Mouse (Mus musculus): ENCODE measurements around the gene Tmem198. TPM values are rescaled to one million over a fixed set of nuclear protein-coding genes. Genes with fewer than 3 reads are reported as not detected.

Gene Tmem198
- not detected for polyA plus RNA-seq (2014; fragmentation: Illumina TruSeq; extraction: RNeasy Lipid Tissue Mini Kit (QIAGEN cat#74804); ENCODE audit: low read depth, low replicate concordance)

DNA sequence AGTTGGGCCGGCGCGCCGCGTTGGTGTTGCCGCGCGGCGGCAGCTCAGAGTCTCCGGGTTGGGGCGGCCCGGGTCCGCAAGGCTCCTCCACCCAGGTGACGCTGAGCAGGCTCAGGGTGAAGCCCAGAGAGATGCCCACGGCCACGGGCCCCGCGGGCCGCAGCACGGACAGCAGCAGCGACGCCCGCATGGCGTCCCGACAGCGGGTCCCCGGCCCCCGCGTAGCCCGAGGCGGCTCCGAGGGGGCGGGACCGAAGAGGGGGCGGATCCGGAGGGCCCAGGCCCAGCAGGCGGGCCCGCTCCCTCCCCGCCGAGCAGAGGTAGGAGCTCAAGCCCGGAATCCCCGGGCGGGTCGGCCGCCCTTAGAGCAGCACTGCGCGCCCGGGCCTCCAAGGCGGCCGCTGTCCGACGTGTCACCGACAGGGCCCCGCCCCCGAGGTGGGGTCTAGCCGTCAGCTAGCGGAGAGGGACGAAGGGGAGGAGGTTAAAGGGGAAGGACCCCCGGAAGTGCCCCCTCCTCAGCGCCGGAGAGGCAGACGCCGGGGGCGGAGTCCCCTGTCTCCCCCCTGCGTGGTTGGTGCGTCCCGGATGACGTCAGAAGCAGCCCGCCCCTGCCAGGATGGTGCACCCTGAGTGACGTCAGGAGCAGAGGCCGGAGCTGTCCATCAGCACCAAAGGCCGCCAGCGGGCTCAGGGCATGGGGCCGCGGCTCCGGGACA is at the start of gene Tmem198, which contains the start of gene Chpf:
Gene Tmem198 (plus strand): TSS at position 617 of the 719 bp plus-strand sequence.
Gene Chpf (minus strand): TSS at position 392 of the 719 bp plus-strand sequence.

DNA sequence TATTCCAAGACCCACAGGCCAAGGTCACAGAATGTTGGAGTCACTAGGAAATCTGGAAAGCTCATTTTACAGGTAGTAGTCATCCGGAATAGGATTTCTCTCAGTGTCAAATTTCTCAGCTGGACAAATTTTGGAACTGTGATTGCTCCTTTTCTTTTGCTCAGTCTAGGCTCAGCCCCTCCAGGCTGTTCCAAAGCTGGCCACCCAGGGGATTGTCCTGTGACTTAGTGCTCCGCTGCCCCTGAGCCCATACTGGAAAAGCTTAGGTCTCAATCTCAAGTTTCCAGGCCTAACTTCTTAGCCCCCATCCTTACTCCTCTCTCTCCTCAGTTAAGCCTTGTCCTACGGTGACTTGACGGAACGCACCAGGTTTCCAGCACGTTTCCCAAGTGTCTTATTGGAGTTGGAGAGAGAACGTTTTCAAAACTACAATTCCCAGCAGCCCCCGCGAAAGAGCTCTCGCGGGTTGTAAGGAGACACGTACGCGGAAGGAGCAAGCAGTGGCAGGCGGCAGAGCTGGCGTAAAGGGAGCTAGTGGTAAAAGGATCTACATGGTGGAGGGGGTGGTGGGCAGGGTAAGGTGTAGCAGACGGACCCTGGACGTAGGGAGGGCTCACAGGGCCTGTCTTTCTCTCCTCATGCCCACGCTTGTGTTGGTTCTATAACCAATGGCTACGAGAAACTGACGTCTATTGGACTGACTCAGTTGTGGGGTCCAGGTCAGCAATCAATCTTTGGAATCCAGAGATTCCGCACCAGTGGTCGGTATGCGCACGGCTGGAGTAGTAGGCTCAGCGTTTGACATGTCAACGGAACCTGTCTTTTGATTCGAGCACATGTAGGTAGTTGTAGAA is 43.6 kb upstream of the Tmem198 start, which contains the start of gene Gmppa:
Gene Gmppa (plus strand): TSS at position 456 of the 854 bp plus-strand sequence.

GRCm38 (mm10) chr1:75450314-75451005 is 28.9 kb upstream of the Tmem198 start, which contains the start of gene Asic4:
Gene Asic4 (plus strand): TSS chr1:75450436.

DNA sequence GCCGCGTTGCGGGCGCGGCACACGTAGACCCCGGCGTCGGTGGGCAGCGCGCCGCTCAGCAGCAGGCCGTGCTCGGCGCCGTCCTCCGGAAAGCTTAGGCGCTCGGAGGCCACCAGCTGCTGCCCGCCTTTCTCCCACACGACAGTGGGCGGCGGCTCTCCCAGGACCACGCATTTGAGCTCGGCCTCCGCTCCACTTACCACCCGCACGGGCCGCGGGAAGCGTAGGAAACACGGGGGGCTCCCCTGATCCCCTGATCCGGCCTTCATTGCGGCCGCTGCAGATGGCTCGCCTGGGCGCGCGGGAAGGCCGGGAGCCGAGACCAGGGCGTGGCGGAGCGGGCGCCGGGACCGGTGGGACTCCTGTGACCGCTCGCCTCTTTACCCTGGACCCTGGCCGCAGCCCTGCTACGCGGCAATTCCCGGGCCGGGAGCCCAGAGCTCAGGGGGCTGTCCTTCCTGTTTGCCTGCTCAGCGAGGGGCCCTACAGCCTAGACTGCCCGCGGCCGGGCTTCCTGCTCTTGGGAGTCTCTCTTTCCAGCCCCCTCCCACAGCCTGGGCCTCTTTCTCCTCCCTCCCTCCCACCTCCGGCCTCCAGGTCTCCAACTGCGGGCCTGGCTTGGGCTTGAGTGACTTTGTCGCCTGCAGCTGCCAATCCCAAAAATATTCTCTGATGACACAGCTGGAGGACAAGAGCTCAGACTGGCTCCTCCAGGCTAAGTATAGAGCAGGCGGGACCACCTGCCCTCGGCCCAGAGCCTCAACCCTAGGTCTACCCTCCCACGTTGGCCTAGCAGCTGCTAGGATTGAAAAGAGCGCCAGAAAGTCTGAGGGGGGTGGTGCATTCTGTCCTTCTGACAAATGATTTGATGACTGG is 26.9 kb downstream of the Tmem198 start, which contains the start of gene Obsl1:
Gene Obsl1 (minus strand): TSS at position 497 of the 876 bp plus-strand sequence.

DNA sequence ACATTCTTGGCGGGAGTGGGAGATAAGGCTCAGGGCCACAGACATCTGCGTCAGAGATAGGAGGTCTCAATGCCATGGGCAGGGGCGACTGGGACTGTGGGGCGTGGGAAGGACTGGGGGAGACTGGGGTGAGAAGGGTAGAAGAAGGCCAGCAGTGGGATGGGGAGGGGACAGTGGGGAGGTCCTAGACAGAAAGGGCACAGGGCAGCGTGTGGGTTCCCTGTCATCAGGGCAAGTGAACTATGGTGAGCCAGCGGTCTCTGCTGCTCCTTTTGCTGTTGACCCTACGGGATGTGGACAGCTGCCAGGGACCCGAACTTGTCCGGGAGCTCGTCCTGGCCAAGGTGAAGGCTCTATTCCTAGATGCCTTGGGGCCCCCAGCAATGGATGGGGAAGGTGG is 27.7 kb downstream of the Tmem198 start, which contains the start of gene Inha:
Gene Inha (plus strand): TSS at position 72 of the 400 bp plus-strand sequence.

GRCm38 (mm10) chr1:75521321-75522031 is 42.1 kb downstream of the Tmem198 start, which contains the start of gene Stk11ip:
Gene Stk11ip (plus strand): TSS chr1:75521529.

Other genes with a start within 250 kb of the Tmem198 start
- gene A630095N17Rik, start 247.4 kb upstream of the Tmem198 start, polyA plus RNA-seq (2014; fragmentation: Illumina TruSeq; extraction: RNeasy Lipid Tissue Mini Kit (QIAGEN cat#74804); ENCODE audit: low read depth, low replicate concordance) = not detected
- 12.7 TPM for gene Dnajb2, start 243.1 kb upstream of the Tmem198 start, polyA plus RNA-seq (2014; fragmentation: Illumina TruSeq; extraction: RNeasy Lipid Tissue Mini Kit (QIAGEN cat#74804); ENCODE audit: low read depth, low replicate concordance)
- gene Ptprn, start 215.0 kb upstream of the Tmem198 start, polyA plus RNA-seq (2014; fragmentation: Illumina TruSeq; extraction: RNeasy Lipid Tissue Mini Kit (QIAGEN cat#74804); ENCODE audit: low read depth, low replicate concordance) = not detected
- gene Resp18, start 201.1 kb upstream of the Tmem198 start, polyA plus RNA-seq (2014; fragmentation: Illumina TruSeq; extraction: RNeasy Lipid Tissue Mini Kit (QIAGEN cat#74804); ENCODE audit: low read depth, low replicate concordance) = 11.1 TPM
- gene Dnpep, start 161.5 kb upstream of the Tmem198 start, polyA plus RNA-seq (2014; fragmentation: Illumina TruSeq; extraction: RNeasy Lipid Tissue Mini Kit (QIAGEN cat#74804); ENCODE audit: low read depth, low replicate concordance) = 3.1 TPM
- 20.1 TPM for gene Des, start 119.2 kb upstream of the Tmem198 start, polyA plus RNA-seq (2014; fragmentation: Illumina TruSeq; extraction: RNeasy Lipid Tissue Mini Kit (QIAGEN cat#74804); ENCODE audit: low read depth, low replicate concordance)
- gene Speg, start 104.2 kb upstream of the Tmem198 start, polyA plus RNA-seq (2014; fragmentation: Illumina TruSeq; extraction: RNeasy Lipid Tissue Mini Kit (QIAGEN cat#74804); ENCODE audit: low read depth, low replicate concordance) = 2.6 TPM
- 12.7 TPM for gene Gmppa, start 43.6 kb upstream of the Tmem198 start, polyA plus RNA-seq (2014; fragmentation: Illumina TruSeq; extraction: RNeasy Lipid Tissue Mini Kit (QIAGEN cat#74804); ENCODE audit: low read depth, low replicate concordance)
- gene Asic4, start 29.1 kb upstream of the Tmem198 start, polyA plus RNA-seq (2014; fragmentation: Illumina TruSeq; extraction: RNeasy Lipid Tissue Mini Kit (QIAGEN cat#74804); ENCODE audit: low read depth, low replicate concordance) = not detected
- gene Chpf, start 225 bp upstream of the Tmem198 start, polyA plus RNA-seq (2014; fragmentation: Illumina TruSeq; extraction: RNeasy Lipid Tissue Mini Kit (QIAGEN cat#74804); ENCODE audit: low read depth, low replicate concordance) = 0.50 TPM
- not detected for gene Obsl1, start 26.9 kb downstream of the Tmem198 start, polyA plus RNA-seq (2014; fragmentation: Illumina TruSeq; extraction: RNeasy Lipid Tissue Mini Kit (QIAGEN cat#74804); ENCODE audit: low read depth, low replicate concordance)
- not detected for gene Inha, start 27.5 kb downstream of the Tmem198 start, polyA plus RNA-seq (2014; fragmentation: Illumina TruSeq; extraction: RNeasy Lipid Tissue Mini Kit (QIAGEN cat#74804); ENCODE audit: low read depth, low replicate concordance)
- 2.2 TPM for gene Stk11ip, start 42.0 kb downstream of the Tmem198 start, polyA plus RNA-seq (2014; fragmentation: Illumina TruSeq; extraction: RNeasy Lipid Tissue Mini Kit (QIAGEN cat#74804); ENCODE audit: low read depth, low replicate concordance)
- gene Slc4a3, start 66.7 kb downstream of the Tmem198 start, polyA plus RNA-seq (2014; fragmentation: Illumina TruSeq; extraction: RNeasy Lipid Tissue Mini Kit (QIAGEN cat#74804); ENCODE audit: low read depth, low replicate concordance) = 0.38 TPM

Data from sigmoid colon, adult 10 weeks (tissue).